Mouse (Mus musculus) heart, embryonic 16.5 days (tissue): ENCODE data around the gene Casc3. TPM values are rescaled to one million over a fixed set of nuclear protein-coding genes. Genes with fewer than 3 reads are reported as not detected.

Experiments
- ATAC-seq: fragments of 200-750 bp; cut with Nextera tagmentation; replicated peaks from 2 replicates; pipeline ENCODE4 v1.8.0; 2017; ENCODE audit warnings: moderate number of reproducible peaks; ENCODE audit not compliant: insufficient read depth, low FRiP score; ENCODE audit errors: extremely low read depth
- H3K27ac ChIP-seq: fragments of 300-500 bp; sonication (generic); 2 replicates; pipeline ENCODE4 v1.5.1; 2014; ENCODE audit warnings: mild to moderate bottlenecking, low read length, control low read depth, moderate library complexity
- H3K27me3 ChIP-seq: fragments of 300-500 bp; sonication (generic); 2 replicates; pipeline ENCODE4 v1.6.1; 2014; ENCODE audit warnings: low read length, mixed read lengths; ENCODE audit not compliant: control insufficient read depth, insufficient read depth
- H3K36me3 ChIP-seq: fragments of 300-500 bp; sonication (generic); 2 replicates; pipeline ENCODE4 v1.6.1; 2014; ENCODE audit not compliant: control insufficient read depth, insufficient read depth
- H3K4me1 ChIP-seq: fragments of 300-500 bp; sonication (generic); 2 replicates; pipeline ENCODE4 v1.6.1; 2014; ENCODE audit warnings: low read length, mixed read lengths; ENCODE audit not compliant: control insufficient read depth, insufficient read depth
- H3K4me2 ChIP-seq: fragments of 300-500 bp; sonication (generic); 2 replicates; pipeline ENCODE4 v1.6.1; 2014; ENCODE audit warnings: low read depth, mild to moderate bottlenecking, control low read depth, low read length
- H3K4me3 ChIP-seq: fragments of 300-500 bp; sonication (generic); 2 replicates; pipeline ENCODE4 v1.5.1; 2014; ENCODE audit warnings: mild to moderate bottlenecking, control low read depth, low read length
- H3K9ac ChIP-seq: fragments of 300-500 bp; sonication (generic); 2 replicates; pipeline ENCODE4 v1.6.1; 2014; ENCODE audit warnings: low read length, control low read depth
- H3K9me3 ChIP-seq: fragments of 300-500 bp; sonication (generic); replicated peaks from 2 replicates; pipeline ENCODE4 v1.6.1; 2016; ENCODE audit warnings: low read length; ENCODE audit not compliant: control insufficient read depth
- WGBS: fragments of 180-500 bp; shearing (Covaris S2); extraction: QIAGEN DNeasy Blood & Tissue Kit; methylation state at CpG from one replicate; pipeline ENCODE4 v1.1.7; 2014; 5-methylcytosine and 5-hydroxymethylcytosine counted together
- polyA plus RNA-seq: library from polyadenylated mRNA; unstranded; fragments of >200 nt; fragmentation: Nextera tagmentation; extraction: Ambion mirVana; gene quantifications from 2 replicates; pipeline ENCODE4 v1.2.1, GENCODE M21; 2015

The Casc3 gene
- polyA plus RNA-seq, 1 experiment from 2014 or later, result 23.4 TPM

GRCm38 (mm10) chr11:98765421-98766309, 39.0 kb upstream of the Casc3 start:
- no peaks in the 10 kb centered on the region for H3K9me3 ChIP-seq
- ATAC-seq, result peak; percentile 46
- H3K4me3 ChIP-seq, result no peak overlapping the region
- H3K9ac ChIP-seq, result peak overlapping the region; percentile 63
- no peaks in the 10 kb centered on the region for H3K27me3 ChIP-seq
- H3K36me3 ChIP-seq, result peaks cover 43% of the 10 kb centered on the region
- H3K4me2 ChIP-seq, result peak overlapping the region; percentile 33
- 25% methylated on average over 8 of the region's 9 CpGs for WGBS
- H3K27ac ChIP-seq, result peak overlapping the region; percentile 90
- peaks cover 71% of the 10 kb centered on the region for H3K4me1 ChIP-seq

- Histone ChIP-seq H3K9me3 (no peaks in the 10 kb centered on the region), H3K36me3 (peaks cover 40% of the 10 kb centered on the region), H3K27me3 (no peaks in the 10 kb centered on the region), H3K4me1 (peaks cover 78% of the 10 kb centered on the region), H3K27ac (peak overlapping the region; percentile 90), H3K9ac (peak overlapping the region; percentile 72), H3K4me2 (no peak overlapping the region), H3K4me3 (no peak overlapping the region)
- no peak for ATAC-seq
- WGBS, result 24% methylated on average over 2 of the region's 2 CpGs
Measured at GRCm38 (mm10) chr11:98766346-98766745, 38.4 kb upstream of the Casc3 start.

- H3K36me3 ChIP-seq, result peaks cover 37% of the 10 kb centered on the region
- no peaks in the 10 kb centered on the region for H3K27me3 ChIP-seq
- no peaks in the 10 kb centered on the region for H3K9me3 ChIP-seq
- peaks cover 82% of the 10 kb centered on the region for H3K4me1 ChIP-seq
- peak overlapping the region; percentile 72 for H3K9ac ChIP-seq
- H3K4me2 ChIP-seq, result peak overlapping the region; percentile 52; the same call in 1 of the 2 replicates
- no peak overlapping the region for H3K4me3 ChIP-seq
- ATAC-seq, result no peak
- H3K27ac ChIP-seq, result peak overlapping the region; percentile 90
- WGBS, result 54% methylated on average over 5 of the region's 5 CpGs
Measured at GRCm38 (mm10) chr11:98766816-98767215, 37.9 kb upstream of the Casc3 start.

- Histone ChIP-seq H3K27me3 (no peaks in the 10 kb centered on the region), H3K36me3 (peaks cover 32% of the 10 kb centered on the region), H3K4me2 (peak overlapping the region; percentile 52), H3K4me1 (peaks cover 85% of the 10 kb centered on the region), H3K4me3 (no peak overlapping the region), H3K27ac (peak overlapping the region; percentile 94), H3K9me3 (no peaks in the 10 kb centered on the region), H3K9ac (peak overlapping the region; percentile 72)
- ATAC-seq, result no peak
- 17% methylated on average over 9 of the region's 9 CpGs for WGBS
Measured at GRCm38 (mm10) chr11:98767276-98767675, 37.4 kb upstream of the Casc3 start.

- no peaks in the 10 kb centered on the region for H3K27me3 ChIP-seq
- H3K4me2 ChIP-seq, result peak overlapping the region; percentile 52
- 22% methylated on average over 4 of the region's 4 CpGs for WGBS
- peaks cover 31% of the 10 kb centered on the region for H3K36me3 ChIP-seq
- H3K4me3 ChIP-seq, result peak overlapping the region; percentile 36
- H3K27ac ChIP-seq, result peak overlapping the region; percentile 94
- no peaks in the 10 kb centered on the region for H3K9me3 ChIP-seq
- H3K9ac ChIP-seq, result peak overlapping the region; percentile 72
- H3K4me1 ChIP-seq, result peaks cover 89% of the 10 kb centered on the region
- ATAC-seq, result no peak
Measured at GRCm38 (mm10) chr11:98767713-98768112, 37.0 kb upstream of the Casc3 start.

GRCm38 (mm10) chr11:98768127-98769006, 36.3 kb upstream of the Casc3 start:
- Histone ChIP-seq H3K4me3 (peak overlapping the region; percentile 36), H3K9me3 (no peaks in the 10 kb centered on the region), H3K4me2 (peak overlapping the region; percentile 52), H3K27ac (peak overlapping the region; percentile 94), H3K4me1 (peaks cover 87% of the 10 kb centered on the region), H3K36me3 (peaks cover 28% of the 10 kb centered on the region), H3K9ac (peak overlapping the region; percentile 72), H3K27me3 (no peaks in the 10 kb centered on the region)
- peak; percentile 29 for ATAC-seq
- 18% methylated on average over 35 of the region's 39 CpGs for WGBS

- no peaks in the 10 kb centered on the region for H3K27me3 ChIP-seq
- peak overlapping the region; percentile 52; the same call in 1 of the 2 replicates for H3K4me2 ChIP-seq
- H3K4me1 ChIP-seq, result peaks cover 93% of the 10 kb centered on the region
- H3K9ac ChIP-seq, result 0 out of 2 replicates have a peak overlapping the region, but pooled peaks have one; percentile 72
- no peak overlapping the region for H3K4me3 ChIP-seq
- peak overlapping the region; percentile 94 for H3K27ac ChIP-seq
- ATAC-seq, result no peak
- peaks cover 24% of the 10 kb centered on the region for H3K36me3 ChIP-seq
- WGBS, result 68% methylated on average over 25 of the region's 25 CpGs
- no peaks in the 10 kb centered on the region for H3K9me3 ChIP-seq
Measured at GRCm38 (mm10) chr11:98769007-98769954, 35.4 kb upstream of the Casc3 start.
